Mouse (Mus musculus) left cerebral cortex, postnatal 4 days (tissue): ENCODE results near the gene Prdm9. TPM values are rescaled to one million over a fixed set of nuclear protein-coding genes. Genes with fewer than 3 reads are reported as not detected.
"Not testable (repeated sequence)": the region's sequence is repeated elsewhere in the genome, so short reads cannot be mapped to it uniquely, and the experiment has no call there.

Source experiments
- DNase-seq: peaks from one replicate; pipeline ENCODE4 v3.0.0-alpha.2; 2022
- intact Hi-C: fragments of 180-260 bp; cut with DNase I; formaldehyde crosslinking; loops from one replicate; pipeline ENCODE4 v1.15.1; 2025
- total RNA-seq, 2 experiments: library from RNA; stranded (reverse); gene quantifications; 2 replicates each; pipeline ENCODE4 v1.2.3; 2021

Gene Prdm9
- total RNA-seq = 1 to 10 TPM; 2.8 to 3.2 TPM

DNA sequence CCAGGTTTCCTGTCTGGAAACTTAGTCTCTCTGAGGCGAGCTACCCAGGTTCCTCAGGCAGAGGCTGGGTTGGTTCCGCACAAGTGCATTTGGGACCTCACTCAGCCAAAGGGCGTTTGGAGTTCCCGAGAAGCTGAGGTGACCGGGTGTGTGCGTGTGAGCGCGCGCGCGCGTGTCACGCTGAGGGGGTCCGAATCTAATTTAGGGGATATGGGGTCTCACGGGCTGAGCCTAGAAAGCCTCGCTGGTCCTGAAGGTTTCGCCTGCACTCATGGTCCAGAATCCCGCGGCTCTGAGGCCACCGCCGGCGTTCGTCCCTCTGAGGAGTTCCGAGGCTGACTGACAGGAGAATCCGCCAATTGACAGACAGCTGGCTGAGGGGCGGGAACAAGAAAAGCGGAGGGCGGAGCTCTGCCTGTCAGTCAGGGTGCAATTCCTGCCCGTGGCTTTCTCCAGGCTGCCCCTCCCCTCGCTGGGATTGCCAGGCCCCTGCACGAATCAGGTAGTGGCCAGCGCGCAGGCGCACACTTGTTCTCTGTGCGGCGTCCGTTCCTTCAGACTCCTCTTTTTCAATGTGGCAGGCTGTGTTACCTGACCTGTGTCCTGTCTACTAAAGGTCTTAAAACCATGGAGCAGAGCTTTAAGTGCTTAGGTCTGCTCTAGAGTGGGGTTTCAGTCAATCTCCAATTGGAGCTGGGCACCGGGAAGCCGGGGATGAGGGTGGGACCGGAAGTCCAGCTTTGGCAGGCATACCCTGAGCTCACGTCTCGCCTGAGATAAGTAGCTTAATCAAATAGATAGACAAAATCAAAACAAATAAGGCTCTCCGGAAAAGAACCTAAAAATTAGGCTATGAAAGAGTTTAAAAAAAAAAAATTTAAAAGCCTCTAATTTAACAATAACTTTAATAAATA is at the start of gene Prdm9:
Prdm9 (minus strand) TSS at position 341 of the 914 bp plus-strand sequence.
- DNase-seq = peak; percentile 99
- intact Hi-C loops = loop anchor here (10.0 kb wide), 1 partner anchor 141 kb away; the partner anchor contains the start of gene Chd1

DNA sequence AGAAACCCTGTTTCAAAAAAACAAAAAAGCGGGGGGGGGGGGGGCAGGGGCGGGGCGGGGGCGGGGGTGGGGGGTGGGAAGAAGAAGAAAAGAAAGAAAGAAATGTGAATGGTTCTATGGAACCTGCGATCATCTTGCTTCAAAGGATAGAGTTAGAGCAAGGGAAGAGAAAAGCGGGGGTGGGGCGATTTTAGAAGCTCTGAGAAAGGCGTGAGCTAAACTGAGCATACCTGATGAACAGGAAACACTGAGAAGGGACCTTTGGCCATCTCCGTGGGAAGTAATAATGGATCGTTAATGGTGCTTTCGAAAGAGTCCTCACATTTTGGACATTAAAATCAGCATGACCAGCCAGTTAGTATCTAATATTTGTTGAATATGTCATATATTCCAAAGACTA is 35.3 kb upstream of the Prdm9 start:
- intact Hi-C loops = no loop called here
- no peak for DNase-seq

DNA sequence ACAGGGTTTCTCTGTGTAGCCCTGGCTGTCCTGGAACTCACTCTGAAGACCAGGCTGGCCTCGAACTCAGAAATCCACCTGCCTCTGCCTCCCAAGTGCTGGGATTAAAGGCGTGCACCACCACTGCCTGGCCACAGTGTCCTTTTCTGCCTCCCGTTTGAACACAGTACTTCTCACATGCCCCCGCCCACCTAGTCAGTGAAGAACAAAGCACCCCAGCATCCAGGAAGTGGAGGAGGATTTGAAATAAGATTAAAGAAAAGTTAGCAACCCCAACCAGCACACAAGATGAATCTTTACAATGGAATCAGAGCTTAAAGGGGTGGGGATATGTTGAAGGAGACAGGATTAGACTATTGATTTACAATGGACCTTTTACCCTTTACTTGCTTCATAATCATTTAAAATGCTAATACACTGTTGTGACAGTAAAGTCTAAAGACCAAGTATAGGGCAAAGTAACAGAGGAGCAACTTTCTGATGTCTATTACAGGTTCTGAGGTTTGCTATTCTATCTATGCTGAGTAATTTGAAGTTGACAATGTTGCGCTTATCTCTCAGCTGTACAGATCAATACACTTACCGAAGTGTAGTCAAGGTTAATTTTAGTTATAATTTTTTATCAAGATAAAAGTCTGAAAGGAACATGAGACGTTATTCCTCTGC is 27.2 kb upstream of the Prdm9 start:
- intact Hi-C loops = no loop called here
- DNase-seq = no peak

DNA sequence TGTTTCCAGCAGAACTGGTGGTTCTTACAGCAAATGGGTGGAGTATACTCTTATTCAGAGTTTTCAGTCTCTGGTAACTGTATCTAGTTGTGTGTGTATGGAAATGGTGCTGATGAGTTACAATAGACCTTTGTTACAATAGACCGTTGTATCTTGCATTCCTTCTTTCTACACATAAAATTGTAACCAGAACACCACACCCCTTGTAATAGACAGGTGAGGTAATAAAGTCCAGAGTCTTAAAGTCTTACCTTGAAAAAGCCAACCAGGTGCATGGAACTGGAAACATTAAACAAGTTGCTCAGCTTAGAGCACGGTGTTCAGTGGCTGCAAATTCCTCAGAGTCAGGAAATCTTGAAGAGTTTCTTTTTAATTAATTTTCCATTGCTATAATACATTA is 24.0 kb upstream of the Prdm9 start:
- intact Hi-C loops = no loop called here

DNA sequence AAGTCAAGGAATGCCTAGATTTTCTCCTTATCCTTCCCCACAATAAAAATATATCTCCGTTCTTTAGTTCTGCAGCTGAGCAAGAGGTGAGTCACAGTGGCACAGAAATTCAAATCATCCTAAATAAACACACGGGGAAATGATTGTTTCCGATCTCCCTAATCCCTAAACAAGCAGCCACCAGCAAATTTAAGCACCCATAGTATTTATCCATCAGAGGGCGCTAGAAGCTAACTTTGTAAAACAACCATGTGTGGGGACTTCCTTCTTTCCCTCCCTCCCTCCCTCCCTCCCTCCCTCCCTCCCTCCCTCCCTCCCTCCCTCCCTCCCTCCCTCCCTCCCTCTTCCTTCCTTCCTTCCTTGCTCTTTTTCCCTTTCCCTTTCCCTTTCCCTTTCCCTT is 21.5 kb upstream of the Prdm9 start:
- no peak for DNase-seq
- intact Hi-C loops = no loop called here

More for the DNA sequence above, 24.0 kb upstream of the Prdm9 start:
- DNase-seq = no peak

DNA sequence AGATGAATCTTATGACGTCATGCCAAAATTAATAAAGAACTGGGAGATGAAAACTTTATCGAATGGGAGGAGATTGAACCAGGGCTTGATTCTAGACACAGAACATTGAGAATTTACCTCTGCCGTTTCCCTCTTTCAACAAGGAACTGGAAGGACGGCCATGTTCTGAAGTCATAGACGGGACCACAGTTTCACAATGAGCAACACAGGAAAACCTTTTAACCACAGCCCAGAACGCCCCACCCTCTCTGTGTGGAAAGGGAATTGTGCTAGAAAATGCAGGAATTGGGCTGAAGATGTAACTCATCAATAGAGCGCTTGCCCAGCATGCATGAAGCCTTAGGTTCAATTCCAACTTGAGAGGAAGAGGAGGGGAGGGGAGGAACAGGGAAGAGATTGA is 18.9 kb upstream of the Prdm9 start:
- intact Hi-C loops = no loop called here
- no peak for DNase-seq

DNA sequence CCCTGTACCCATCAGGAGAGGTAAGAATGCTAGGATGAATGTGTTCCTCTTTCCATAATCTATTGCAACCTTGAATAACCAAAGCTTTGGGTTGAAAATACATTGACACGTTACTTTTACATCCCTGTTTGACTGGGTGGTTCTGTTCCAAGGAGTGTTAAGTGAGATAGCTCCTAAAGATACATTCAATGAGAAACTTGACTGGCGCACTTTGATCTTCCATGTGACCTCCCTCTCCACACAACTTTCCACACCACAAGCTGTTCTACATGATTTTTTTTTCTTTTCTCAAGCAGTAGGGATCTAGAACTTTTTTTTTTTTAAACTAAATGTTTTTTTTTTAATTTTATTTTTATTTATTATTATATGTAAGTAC is 15.9 kb upstream of the Prdm9 start:
- DNase-seq = no peak
- intact Hi-C loops = no loop called here

DNA sequence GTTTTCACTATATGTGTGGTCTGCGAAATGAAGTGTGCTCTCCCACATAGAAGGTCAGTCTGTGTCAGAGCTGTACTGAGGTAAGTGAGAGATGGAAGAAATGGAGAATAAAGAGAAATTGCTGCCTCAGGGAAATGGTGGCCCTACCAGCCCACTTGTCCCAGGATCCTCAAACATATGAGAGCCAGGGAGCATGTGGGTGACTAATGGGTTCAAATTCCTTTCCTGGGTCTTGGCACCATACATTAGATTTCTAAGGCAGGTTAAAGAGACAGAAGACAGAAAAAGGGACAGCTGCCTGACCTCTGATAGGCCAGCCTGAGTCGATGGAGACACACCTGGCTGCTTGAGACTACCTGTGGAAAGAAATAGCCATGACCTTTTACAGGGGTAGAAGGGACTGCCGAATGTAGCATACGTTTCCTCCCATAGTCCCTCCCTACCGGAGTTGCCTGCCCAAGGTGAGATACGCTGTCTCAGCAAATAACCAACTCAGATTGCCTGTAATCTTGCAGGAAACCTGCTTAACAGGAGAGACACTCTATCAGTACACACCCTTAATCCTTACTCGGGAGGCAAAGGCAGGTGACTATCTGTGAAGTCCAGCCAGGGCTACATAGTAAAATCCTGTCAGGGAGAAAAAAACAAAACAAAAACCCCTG is 15.4 kb upstream of the Prdm9 start:
- DNase-seq = no peak
- intact Hi-C loops = no loop called here

DNA sequence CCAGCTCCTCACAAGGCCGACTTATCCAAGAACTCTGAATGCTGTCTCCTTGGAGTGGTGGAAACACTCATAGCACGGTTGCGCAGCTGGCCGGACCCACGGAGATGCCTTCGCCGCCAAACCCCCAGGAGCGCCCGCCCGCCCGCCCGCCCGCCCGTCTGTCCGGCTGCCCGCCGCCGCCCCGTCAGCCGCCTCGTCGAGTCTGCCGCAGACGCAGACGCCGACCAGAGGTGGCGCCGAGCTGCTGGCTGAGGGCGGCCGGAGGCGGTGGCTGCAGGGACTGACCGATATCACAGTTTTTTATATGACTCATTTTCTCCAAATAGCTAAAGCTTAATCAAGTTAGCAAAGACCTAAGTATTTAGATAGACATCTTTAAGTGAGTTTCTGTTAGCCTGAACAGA is 13.1 kb upstream of the Prdm9 start:
- intact Hi-C loops = no loop called here
- DNase-seq = peak; percentile 33

DNA sequence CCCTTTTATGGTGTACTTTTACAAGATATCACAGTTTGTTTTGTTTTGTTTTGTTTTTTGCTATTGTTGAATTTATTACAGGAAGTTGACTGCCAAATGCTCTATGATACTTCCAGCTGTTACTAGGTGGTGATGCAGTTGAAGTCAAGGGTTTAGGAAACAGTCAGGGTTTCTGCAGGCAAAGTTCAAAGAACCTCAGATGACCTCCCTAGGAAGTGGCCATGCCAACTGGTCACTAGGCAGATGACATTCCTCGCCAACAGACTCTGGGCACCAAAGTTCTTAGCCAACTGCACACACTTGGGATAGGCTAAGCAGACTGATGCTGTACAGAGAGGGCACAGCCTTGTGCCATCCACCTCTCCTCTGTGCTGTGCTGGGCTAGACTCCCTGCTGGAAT is 10.9 kb upstream of the Prdm9 start:
- no peak for DNase-seq

DNA sequence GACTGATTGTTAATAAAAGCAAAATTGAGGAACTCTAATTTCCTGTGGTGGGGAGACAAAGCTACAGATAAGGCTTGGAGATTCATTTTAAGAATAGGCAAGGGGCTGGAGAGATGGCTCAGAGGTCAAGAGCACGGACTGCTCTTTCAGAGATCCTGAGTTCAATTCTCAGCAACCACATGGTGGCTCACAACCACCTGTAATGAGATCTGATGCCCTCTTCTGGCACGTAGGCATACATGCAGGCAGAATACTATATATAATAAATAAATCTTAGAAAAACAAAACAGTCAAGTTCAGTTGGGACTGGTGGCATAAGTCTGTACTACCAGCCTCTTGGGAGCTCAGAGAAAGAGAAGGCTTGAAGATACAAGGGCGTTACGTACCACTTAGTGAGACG is 2.8 kb upstream of the Prdm9 start:
- DNase-seq = no peak
- intact Hi-C loops = loop anchor here (10.0 kb wide), 1 partner anchor 138 kb away; the partner anchor contains the start of gene Chd1

More for the DNA sequence above, 10.9 kb upstream of the Prdm9 start:
- intact Hi-C loops = no loop called here

DNA sequence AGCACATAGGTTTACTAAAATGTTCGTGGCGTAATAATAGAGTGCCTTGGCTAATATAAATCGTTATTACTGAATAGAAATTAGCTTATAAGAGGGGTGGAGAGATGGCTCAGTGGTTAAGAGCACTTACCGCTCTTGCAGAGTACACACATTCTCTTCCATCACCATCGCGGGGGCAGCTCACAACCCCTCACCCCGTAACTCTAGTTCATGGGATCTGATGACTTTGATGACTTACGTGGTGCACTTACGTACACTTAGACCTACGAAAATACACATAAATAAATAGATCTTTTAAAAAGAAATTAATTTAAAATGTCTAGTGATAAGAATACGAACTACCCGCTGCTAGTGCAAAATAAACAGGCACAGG is 760 bp upstream of the Prdm9 start:
- intact Hi-C loops = loop anchor here (10.0 kb wide), 1 partner anchor 140 kb away; the partner anchor contains the start of gene Chd1

DNA sequence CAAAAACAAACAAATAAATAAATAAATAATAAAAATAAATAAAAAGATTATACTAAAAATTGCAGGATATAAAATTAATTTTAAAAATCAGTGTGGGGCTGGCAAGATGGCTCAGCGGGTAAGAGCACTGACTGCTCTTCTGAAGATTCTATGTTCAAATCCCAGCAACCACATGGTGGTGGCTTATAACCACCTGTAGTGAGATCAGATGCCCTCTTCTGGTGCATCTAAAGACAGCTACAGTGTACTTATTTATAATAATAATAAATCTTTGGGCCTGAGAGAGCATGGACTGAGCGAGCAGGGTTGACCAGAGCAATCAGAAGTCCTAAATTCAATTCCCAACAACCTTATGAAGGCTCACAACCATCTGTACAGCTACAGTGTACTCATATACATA is 4.2 kb downstream of the Prdm9 start:
- intact Hi-C loops = loop anchor here (10.0 kb wide), 1 partner anchor 145 kb away; the partner anchor contains the start of gene Chd1
- DNase-seq = no peak

More for the DNA sequence above, 760 bp upstream of the Prdm9 start:
- no peak for DNase-seq

DNA sequence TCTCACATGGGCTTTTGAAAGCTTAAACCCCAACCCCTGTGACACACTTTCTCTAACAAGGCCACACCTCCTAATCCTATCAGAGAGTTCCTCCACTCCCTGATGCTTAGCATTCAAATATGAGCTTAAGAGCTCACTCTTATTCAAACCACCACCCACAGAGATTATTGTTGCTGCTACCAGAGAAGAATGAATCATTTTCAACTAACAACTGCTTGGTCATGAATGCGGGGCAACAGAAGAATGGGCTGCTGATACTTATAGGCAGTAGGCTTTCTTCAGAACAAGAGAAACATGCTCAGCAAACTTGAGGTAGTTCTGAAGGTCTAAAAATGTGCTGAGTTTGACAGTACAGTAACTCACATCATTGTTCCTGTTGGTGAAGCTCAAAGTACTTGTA is 14.4 kb downstream of the Prdm9 start:
- intact Hi-C loops = no loop called here
- DNase-seq = no peak

DNA sequence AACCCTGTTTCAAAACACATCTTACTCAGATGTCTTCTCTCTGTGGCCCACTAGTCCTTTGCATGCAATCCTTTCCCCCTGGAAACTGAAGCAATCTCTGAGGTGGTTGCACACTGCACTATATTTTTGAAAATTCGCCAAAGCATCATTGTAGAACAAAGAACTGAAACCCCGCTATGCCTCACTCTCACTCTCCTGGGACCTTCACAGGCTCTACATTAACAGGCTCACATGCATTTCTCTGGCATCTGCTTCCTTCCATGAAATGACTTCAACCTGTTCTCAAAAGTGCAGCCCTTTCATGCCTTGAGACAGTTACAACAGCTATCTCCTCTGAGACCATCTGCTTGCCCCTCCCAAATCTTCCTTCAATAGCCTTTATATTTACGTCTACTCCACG is 17.7 kb downstream of the Prdm9 start:
- intact Hi-C loops = no loop called here
- no peak for DNase-seq

DNA sequence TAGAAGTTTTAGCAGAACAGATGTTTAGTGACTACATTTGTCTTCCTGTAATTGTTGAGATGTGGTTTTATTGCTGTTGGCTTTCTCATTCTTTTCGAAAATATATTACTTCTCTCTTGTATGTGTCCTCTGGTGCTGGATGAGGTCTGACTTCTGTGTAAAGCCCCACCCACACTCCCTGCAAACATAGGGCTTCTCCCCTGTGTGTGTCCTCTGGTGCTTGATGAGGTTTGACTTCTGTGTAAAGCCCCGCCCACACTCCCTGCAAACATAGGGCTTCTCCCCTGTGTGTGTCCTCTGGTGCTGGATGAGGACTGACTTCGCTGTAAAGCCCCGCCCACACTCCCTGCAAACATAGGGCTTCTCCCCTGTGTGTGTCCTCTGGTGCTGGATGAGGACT is 20.3 kb downstream of the Prdm9 start:
- DNase-seq, intact Hi-C loops: not testable (repeated sequence)

DNA sequence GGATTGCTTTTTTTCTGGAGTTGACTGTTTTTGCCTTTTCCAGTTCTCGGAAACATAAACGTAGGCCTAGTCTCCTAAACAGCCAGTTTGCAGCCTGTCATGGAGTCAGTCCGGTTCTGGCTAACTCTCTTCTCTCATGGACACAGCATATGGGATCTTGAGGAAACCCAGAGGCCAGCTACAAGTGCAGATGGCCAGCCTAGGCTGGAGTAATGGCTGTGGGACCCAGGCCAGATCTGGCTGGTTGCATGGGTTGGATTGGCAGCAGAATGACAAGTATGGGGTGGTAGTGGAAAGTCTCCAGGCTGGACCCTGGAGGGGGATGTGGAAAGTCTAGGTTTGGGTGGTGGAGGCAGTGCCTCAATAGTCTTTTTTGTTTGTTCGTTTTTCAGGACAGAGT is 23.8 kb downstream of the Prdm9 start:
- DNase-seq = peak; percentile 34
- intact Hi-C loops = no loop called here

DNA sequence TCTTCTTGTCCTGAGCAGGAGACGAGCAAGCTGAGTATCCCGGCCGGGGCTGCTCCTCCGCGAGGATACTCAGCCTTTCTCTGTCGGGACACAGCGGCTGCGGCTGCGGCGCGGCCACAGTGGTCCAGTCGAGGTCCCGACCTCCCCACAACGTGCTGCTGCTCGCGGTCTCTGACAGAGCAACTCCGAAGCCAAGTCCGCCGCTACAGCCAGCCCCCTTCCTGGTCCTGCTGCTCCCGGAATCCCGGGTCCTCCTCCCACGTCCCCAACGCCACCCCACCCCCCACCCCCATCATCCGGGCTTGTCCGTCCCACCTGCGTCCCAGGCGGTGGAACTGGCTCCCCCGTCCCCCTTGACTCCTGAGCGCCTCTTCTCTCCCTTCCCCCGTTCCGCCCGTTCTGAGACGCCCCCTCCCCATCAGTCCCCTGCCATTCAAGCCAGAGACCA is 27.7 kb downstream of the Prdm9 start:
- peak; percentile 29 for DNase-seq
- intact Hi-C loops = no loop called here

DNA sequence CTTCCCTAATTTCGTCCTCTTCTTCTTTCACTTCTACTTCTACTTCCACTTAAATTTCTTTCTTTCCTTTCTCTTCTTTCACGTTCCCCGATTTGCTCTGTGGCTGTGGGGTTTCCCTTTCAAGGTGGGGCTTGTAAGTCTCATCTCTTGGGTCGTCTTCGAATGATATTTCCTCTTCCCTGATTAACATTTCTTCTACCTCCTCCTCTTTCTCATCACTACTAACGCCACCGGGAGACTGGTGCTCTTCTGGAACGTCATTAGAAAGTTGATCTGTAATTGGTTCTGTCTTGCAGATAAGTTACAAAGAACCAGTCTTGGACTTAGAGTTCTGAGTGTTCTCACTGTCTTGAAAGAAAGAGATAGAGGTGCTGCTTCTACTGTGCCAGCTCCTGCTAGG is 28.2 kb downstream of the Prdm9 start:
- DNase-seq = no peak
- intact Hi-C loops = no loop called here

DNA sequence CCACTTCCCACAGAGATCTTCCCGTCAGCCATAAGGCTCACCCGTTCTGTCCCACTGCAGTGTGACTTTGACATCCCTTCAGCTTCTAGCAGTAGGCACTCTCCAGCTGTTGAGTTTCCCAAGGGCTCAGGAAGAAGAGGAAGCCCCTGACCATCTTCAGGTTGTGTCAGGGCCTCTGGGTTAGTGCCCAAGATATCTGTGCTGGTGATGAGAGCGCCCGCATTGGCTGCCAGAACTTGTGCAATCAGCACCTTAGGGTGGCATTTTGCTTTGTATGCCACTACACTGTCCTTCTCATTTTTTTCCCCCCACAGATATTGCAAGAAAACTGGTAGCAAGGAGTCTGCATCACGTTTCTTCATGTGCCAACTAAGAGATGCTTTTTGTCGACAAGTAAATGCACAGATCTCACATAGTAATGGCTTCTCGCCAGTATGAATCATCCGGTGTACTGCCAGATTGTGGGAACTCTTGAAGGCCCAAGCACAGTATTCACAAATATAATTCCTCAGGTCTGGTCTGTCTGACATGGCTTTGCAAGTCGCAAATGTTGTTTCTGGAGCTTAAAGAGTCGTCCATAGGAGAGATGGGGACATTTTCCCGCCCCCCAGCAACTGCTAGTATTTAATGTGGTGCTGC is 28.9 kb downstream of the Prdm9 start:
- DNase-seq = no peak
- intact Hi-C loops = no loop called here

DNA sequence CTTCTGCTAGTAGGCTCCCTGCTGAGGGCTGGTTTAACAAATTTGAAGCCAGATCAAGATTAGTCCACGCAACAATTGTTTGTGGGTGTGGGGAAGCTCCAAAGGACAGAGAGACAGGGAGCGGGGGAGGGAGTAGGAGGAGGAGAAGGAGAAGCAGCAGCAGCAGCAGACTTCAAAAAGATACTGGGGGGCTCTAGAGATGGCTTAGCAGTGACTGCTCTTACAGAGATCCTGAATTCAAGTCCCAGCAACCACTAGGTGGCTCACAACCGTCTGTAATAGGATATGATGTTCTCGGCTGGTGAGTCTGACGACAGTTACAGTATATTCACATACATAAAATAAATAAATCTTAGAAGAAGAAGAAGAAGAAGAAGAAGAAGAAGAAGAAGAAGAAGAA is 34.0 kb downstream of the Prdm9 start:
- DNase-seq = peak; percentile 31
- intact Hi-C loops = no loop called here
